9 mouse cellular contexts compared by ENCODE assay signal in genomic region chr3:22190498-22190897, GRCm38 (mm10).
DNase-seq lines count a peak whose midpoint lies in the region; TF ChIP-seq lines count a peak whose summit lies in the region.
"Had no signal": no experiment of that assay in that cellular context is flagged by ENCODE, and none has a peak within 500 bp of the region (broad histone marks: within the 10 kb centered on the region; RNA-seq: fewer than 3 reads in every experiment).

No protein-coding gene starts in this region.

- H3K4me1 ChIP-seq in thymus, adult 2 months (replicated peaks; ENCODE audit: control insufficient read depth, insufficient read depth, low read length): peaks cover 2% of the 10 kb centered on the region; the same call in 1 of the 2 replicates
- H3K4me1 ChIP-seq: limb, embryonic 13.5 days had no signal

- no peak for TF ChIP-seq CTCF in thymus, adult 2 months (IDR thresholded peaks at IDR 0.05; ENCODE audit: borderline replicate concordance, control insufficient read depth, extremely low read depth, insufficient read depth, low read length, poor library complexity)

- no peak for TF ChIP-seq POLR2A in thymus, adult 2 months (IDR thresholded peaks at IDR 0.05; ENCODE audit: control insufficient read depth, extremely low read depth, insufficient read depth, low read length, poor library complexity)

- H3K36me3 ChIP-seq in thymus, adult 2 months (ENCODE audit: control insufficient read depth, insufficient read depth, low read length): peaks cover 37% of the 10 kb centered on the region

- peak; percentile 27 for DNase-seq in gastrocnemius, adult 18-20 months (ENCODE audit: low spot score)
- DNase-seq in gastrocnemius, postnatal 4 days (ENCODE audit: low spot score in 2 of 2): no peak
- peak; percentile 27 for DNase-seq in thymus, adult 2 months
- no peak for DNase-seq in thymus, adult 18-20 months
- DNase-seq in embryo, embryonic 9.5 days (ENCODE audit: extremely low spot score): peak; percentile 12
- peak; percentile 36 for DNase-seq in lung, postnatal 10 days
- DNase-seq in telencephalon, adult 2 months (ENCODE audit: low read depth, low spot score): peak; percentile 44
- DNase-seq in spleen, postnatal 10 days (ENCODE audit: low spot score in 2 of 2): no peak

- no peaks in the 10 kb centered on the region for H3K27me3 ChIP-seq in thymus, adult 2 months (ENCODE audit: control insufficient read depth, insufficient read depth, low read length)
- H3K27me3 ChIP-seq: limb, embryonic 13.5 days had no signal

- H3K27ac ChIP-seq in thymus, adult 2 months (ENCODE audit: control insufficient read depth, insufficient read depth, low read length): no peak overlapping the region
- H3K27ac ChIP-seq: limb, embryonic 13.5 days had no signal

- no peak overlapping the region for H3K4me3 ChIP-seq in thymus, adult 2 months (ENCODE audit: control insufficient read depth, insufficient read depth, low read length)
- H3K4me3 ChIP-seq: limb, embryonic 13.5 days had no signal

Comparison
In these comparisons a context has a peak if more than half of its experiments do, and no peak if none do; other contexts are left out.
1. DNase-seq: peak in gastrocnemius, adult 18-20 months (single experiment), thymus, adult 2 months (single experiment), embryo, embryonic 9.5 days (single experiment), lung, postnatal 10 days (single experiment) and telencephalon, adult 2 months (single experiment); none in gastrocnemius, postnatal 4 days (0 of 2), thymus, adult 18-20 months (0 of 2) and spleen, postnatal 10 days (0 of 2).